Mouse (Mus musculus): ENCODE results near the gene Dscam.

DNA sequence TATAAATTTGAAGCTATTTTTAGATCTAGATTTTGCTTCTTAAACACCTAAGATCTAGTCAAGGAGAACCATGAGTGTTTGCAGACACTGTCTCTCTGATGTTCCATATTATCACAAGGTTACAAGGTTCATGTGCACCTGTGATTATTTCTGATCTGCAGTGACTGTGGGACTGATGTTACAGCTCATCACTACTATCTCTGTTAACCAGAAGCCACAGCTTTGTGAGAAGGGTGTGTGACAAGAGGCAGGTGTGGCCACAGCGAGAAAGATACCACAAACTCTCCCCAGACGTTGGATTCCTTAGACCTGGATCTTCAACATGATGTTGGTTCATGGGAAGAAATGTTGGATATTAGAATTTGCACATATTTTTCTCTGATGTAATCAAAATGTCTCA lies 263.9 kb downstream of the Dscam start:
- TF ChIP-seq CTCF (IDR thresholded peaks at IDR 0.05; ENCODE audit: low read depth, low read length) (no peak), EP300 (IDR thresholded peaks at IDR 0.05; ENCODE audit: insufficient read depth, low read depth, low read length) (no peak), POLR2A (IDR thresholded peaks at IDR 0.05; ENCODE audit: insufficient read depth, low read length) (no peak)
